Mouse (Mus musculus) testis, adult 2 months (tissue): ENCODE data around the gene Gpr180.

Experiments
- CTCF ChIP-seq: fragments of 200-500 bp; IDR thresholded peaks from 2 replicates; pipeline ENCODE4 v1.5.1; 2012; ENCODE audit warnings: low read depth, mild to moderate bottlenecking, inconsistent platforms, low read length, moderate library complexity; ENCODE audit not compliant: control insufficient read depth, insufficient read depth, insufficient replicate concordance
- POLR2A ChIP-seq: fragments of 200-500 bp; IDR thresholded peaks from 2 replicates; pipeline ENCODE4 v1.6.1; 2012; ENCODE audit warnings: low read depth, mild to moderate bottlenecking, inconsistent platforms, low read length, moderate library complexity; ENCODE audit not compliant: control insufficient read depth

DNA sequence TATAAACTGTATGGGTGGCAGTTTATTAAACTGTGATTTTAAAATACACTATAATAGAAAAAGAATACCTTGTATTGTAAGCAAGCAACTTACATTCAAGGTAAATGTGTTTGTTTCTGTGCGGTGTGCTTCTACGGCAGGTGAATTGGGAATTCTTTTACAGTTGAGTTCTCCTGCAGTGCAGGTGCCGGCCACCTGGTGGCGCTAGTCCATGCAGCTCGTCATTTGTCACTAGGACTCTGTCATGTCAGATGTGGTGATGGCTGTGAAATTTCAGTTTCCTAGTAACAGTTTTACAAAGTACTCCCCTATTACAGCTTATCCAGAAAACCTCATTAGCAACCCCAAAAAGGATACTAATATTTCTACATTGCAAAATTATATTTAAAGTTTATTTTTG, 20.2 kb downstream of the Gpr180 start:
- TF ChIP-seq CTCF (peak; percentile 92), POLR2A (no peak)
